Mouse (Mus musculus): ENCODE results near the gene Rab39. TPM values are rescaled to one million over a fixed set of nuclear protein-coding genes. Genes with fewer than 3 reads are reported as not detected.

The Rab39 gene
- polyA plus RNA-seq, 1 experiment = 0.05 TPM

DNA sequence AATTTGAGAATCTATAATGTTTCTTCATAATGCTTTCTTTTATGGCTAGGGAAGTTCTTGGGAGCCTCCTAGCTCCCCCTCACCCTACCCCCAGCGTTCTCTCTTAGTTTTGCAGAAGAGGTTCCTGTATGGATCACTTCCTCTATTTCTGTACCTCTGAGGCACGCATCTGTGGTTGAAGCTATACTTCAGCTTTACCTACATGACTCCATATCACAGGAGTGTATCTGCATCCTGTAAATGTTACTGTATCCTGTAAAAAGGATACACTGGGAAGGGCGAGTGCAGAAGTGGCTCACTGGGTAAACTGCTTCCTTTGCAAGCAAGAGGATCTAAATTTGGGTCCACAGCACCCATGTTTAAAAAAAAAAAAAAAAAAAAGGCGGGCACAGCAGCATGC, 5.5 kb downstream of the Rab39 start:
- Histone ChIP-seq H3K4me1 (ENCODE audit: control insufficient read depth, insufficient read depth, insufficient read length, low read length) (peaks cover 2% of the 10 kb centered on the region), H3K36me3 (ENCODE audit: control insufficient read depth, insufficient read depth, low read length) (no peaks in the 10 kb centered on the region), H3K27ac (ENCODE audit: insufficient read depth, low read depth, low read length) (no peak overlapping the region), H3K27me3 (ENCODE audit: control insufficient read depth, insufficient read depth, low read length) (peaks cover 7% of the 10 kb centered on the region), H3K4me3 (ENCODE audit: low read depth, low read length) (no peak overlapping the region)
- 54% methylated on average over 4 of the region's 4 CpGs for WGBS
- no peak for TF ChIP-seq CTCF (IDR thresholded peaks at IDR 0.05; ENCODE audit: extremely low read depth, insufficient read length, insufficient replicate concordance, low read depth, low read length)
- no peak for TF ChIP-seq POLR2A (IDR thresholded peaks at IDR 0.05; ENCODE audit: low read depth, low read length)

GRCm38 (mm10) chr9:53695846-53696245, 10.2 kb downstream of the Rab39 start:
- Histone ChIP-seq H3K27me3 (ENCODE audit: control insufficient read depth, insufficient read depth, low read length) (no peaks in the 10 kb centered on the region; the same call in 1 of the 2 replicates), H3K4me1 (ENCODE audit: control insufficient read depth, insufficient read depth, insufficient read length, low read length) (no peaks in the 10 kb centered on the region), H3K36me3 (ENCODE audit: control insufficient read depth, insufficient read depth, low read length) (no peaks in the 10 kb centered on the region), H3K4me3 (ENCODE audit: low read depth, low read length) (no peak overlapping the region), H3K27ac (ENCODE audit: insufficient read depth, low read depth, low read length) (no peak overlapping the region)
- no peak for TF ChIP-seq CTCF (IDR thresholded peaks at IDR 0.05; ENCODE audit: extremely low read depth, insufficient read length, insufficient replicate concordance, low read depth, low read length)
- TF ChIP-seq POLR2A (IDR thresholded peaks at IDR 0.05; ENCODE audit: low read depth, low read length) = no peak
- 74% methylated on average over 5 of the region's 5 CpGs for WGBS

DNA sequence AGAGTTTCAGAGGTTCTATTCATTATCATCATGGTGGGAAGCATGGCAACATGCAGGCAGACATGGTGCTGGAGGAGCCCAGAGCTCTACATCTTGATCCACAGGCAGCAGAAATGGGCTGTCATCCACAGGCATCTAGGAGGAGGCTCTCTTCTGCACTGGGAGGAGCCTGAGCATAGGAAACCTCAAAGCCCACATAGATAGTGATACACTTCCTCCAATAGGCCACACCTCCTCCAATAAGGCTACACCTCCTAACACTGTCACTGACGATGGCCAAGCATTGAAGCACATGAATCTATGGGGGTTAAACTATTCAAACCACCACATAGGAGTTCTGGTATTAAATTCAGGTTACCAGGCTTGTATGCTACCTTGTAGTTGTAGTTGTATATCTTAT, 12.3 kb downstream of the Rab39 start:
- H3K4me1 ChIP-seq (ENCODE audit: control insufficient read depth, insufficient read depth, insufficient read length, low read length) = no peaks in the 10 kb centered on the region
- no peak overlapping the region for H3K27ac ChIP-seq (ENCODE audit: insufficient read depth, low read depth, low read length)
- 49% methylated on average over 1 of the region's 1 CpGs for WGBS
- H3K4me3 ChIP-seq (ENCODE audit: low read depth, low read length) = no peak overlapping the region
- H3K27me3 ChIP-seq (ENCODE audit: control insufficient read depth, insufficient read depth, low read length) = no peaks in the 10 kb centered on the region; the same call in 1 of the 2 replicates
- H3K36me3 ChIP-seq (ENCODE audit: control insufficient read depth, insufficient read depth, low read length) = no peaks in the 10 kb centered on the region
- TF ChIP-seq POLR2A (IDR thresholded peaks at IDR 0.05; ENCODE audit: low read depth, low read length) (no peak), CTCF (IDR thresholded peaks at IDR 0.05; ENCODE audit: extremely low read depth, insufficient read length, insufficient replicate concordance, low read depth, low read length) (no peak)

GRCm38 (mm10) chr9:53691745-53692670, 14.0 kb downstream of the Rab39 start:
- 27% methylated on average over 7 of the region's 7 CpGs for WGBS
- H3K36me3 ChIP-seq (ENCODE audit: control insufficient read depth, insufficient read depth, low read length) = no peaks in the 10 kb centered on the region
- no peaks in the 10 kb centered on the region; the same call in 1 of the 2 replicates for H3K27me3 ChIP-seq (ENCODE audit: control insufficient read depth, insufficient read depth, low read length)
- no peaks in the 10 kb centered on the region for H3K4me1 ChIP-seq (ENCODE audit: control insufficient read depth, insufficient read depth, insufficient read length, low read length)
- no peak overlapping the region for H3K27ac ChIP-seq (ENCODE audit: insufficient read depth, low read depth, low read length)
- no peak for TF ChIP-seq CTCF (IDR thresholded peaks at IDR 0.05; ENCODE audit: extremely low read depth, insufficient read length, insufficient replicate concordance, low read depth, low read length)
- TF ChIP-seq POLR2A (IDR thresholded peaks at IDR 0.05; ENCODE audit: low read depth, low read length) = no peak
- H3K4me3 ChIP-seq (ENCODE audit: low read depth, low read length) = no peak overlapping the region

DNA sequence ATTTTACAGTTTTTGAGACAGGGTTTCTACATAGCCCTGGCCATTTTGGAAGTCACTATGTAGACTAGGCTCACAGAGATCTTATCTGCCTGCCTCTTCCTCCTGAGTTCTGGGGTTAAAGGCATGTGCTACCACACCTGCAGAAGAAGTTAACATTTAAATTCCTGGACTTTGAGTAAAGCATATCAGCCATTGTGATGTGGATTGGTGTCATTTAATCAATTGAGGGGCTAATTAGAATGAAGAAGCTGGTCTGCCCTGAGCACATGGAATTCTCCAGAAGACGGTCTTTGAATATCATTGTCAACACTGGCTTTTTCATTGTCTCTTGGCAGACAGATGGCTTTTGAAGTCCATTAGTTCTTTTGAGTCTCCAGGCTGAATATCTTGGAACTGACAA, 25.2 kb downstream of the Rab39 start:
- 96% methylated on average over 1 of the region's 1 CpGs for WGBS
- no peak overlapping the region for H3K4me3 ChIP-seq (ENCODE audit: low read depth, low read length)

GRCm38 (mm10) chr9:53676921-53677320, 29.1 kb downstream of the Rab39 start:
- no peak overlapping the region for H3K27ac ChIP-seq (ENCODE audit: insufficient read depth, low read depth, low read length)
- H3K27me3 ChIP-seq (ENCODE audit: control insufficient read depth, insufficient read depth, low read length) = no peaks in the 10 kb centered on the region
- TF ChIP-seq CTCF (IDR thresholded peaks at IDR 0.05; ENCODE audit: extremely low read depth, insufficient read length, insufficient replicate concordance, low read depth, low read length) (no peak), POLR2A (IDR thresholded peaks at IDR 0.05; ENCODE audit: low read depth, low read length) (no peak)
- no peaks in the 10 kb centered on the region for H3K4me1 ChIP-seq (ENCODE audit: control insufficient read depth, insufficient read depth, insufficient read length, low read length)
- no peak overlapping the region for H3K4me3 ChIP-seq (ENCODE audit: low read depth, low read length)
- WGBS = 40% methylated on average over 4 of the region's 4 CpGs
- H3K36me3 ChIP-seq (ENCODE audit: control insufficient read depth, insufficient read depth, low read length) = no peaks in the 10 kb centered on the region

More for the DNA sequence above, 25.2 kb downstream of the Rab39 start:
- no peak overlapping the region for H3K27ac ChIP-seq (ENCODE audit: insufficient read depth, low read depth, low read length)
- no peaks in the 10 kb centered on the region for H3K4me1 ChIP-seq (ENCODE audit: control insufficient read depth, insufficient read depth, insufficient read length, low read length)
- no peaks in the 10 kb centered on the region for H3K27me3 ChIP-seq (ENCODE audit: control insufficient read depth, insufficient read depth, low read length)
- no peaks in the 10 kb centered on the region for H3K36me3 ChIP-seq (ENCODE audit: control insufficient read depth, insufficient read depth, low read length)
- TF ChIP-seq POLR2A (IDR thresholded peaks at IDR 0.05; ENCODE audit: low read depth, low read length) (no peak), CTCF (IDR thresholded peaks at IDR 0.05; ENCODE audit: extremely low read depth, insufficient read length, insufficient replicate concordance, low read depth, low read length) (no peak)

DNA sequence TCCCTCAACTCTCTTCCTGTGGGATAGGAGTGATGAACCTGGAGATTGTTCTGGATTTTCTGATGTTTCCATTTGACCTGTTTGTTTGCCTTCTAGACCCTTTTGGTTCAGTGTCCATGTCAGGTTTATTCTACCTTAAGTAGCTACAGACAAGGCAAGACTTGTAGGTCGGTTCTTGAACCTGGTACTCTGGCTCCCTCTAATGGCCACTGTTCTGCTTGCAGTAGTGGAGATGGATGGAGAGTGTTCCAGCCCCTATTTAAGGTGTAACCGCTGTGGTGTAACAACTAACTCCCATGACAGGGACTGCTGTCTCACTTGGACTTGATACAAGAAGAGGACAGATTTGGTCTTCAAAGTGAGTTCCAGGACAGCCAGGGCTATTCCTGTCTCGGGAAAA, 32.5 kb downstream of the Rab39 start:
- Histone ChIP-seq H3K4me1 (ENCODE audit: control insufficient read depth, insufficient read depth, insufficient read length, low read length) (no peaks in the 10 kb centered on the region; the same call in 1 of the 2 replicates), H3K4me3 (ENCODE audit: low read depth, low read length) (no peak overlapping the region), H3K36me3 (ENCODE audit: control insufficient read depth, insufficient read depth, low read length) (no peaks in the 10 kb centered on the region), H3K27ac (ENCODE audit: insufficient read depth, low read depth, low read length) (no peak overlapping the region), H3K27me3 (ENCODE audit: control insufficient read depth, insufficient read depth, low read length) (no peaks in the 10 kb centered on the region)
- TF ChIP-seq POLR2A (IDR thresholded peaks at IDR 0.05; ENCODE audit: low read depth, low read length) (no peak), CTCF (IDR thresholded peaks at IDR 0.05; ENCODE audit: extremely low read depth, insufficient read length, insufficient replicate concordance, low read depth, low read length) (peak; percentile 43; the same call in 1 of the 2 replicates)
- 18% methylated on average over 3 of the region's 3 CpGs for WGBS

All from small intestine, adult 2 months (tissue).